In genomic region chr2:96618691-96619205, GRCm38 (mm10) we compare ENCODE assay signal across 27 mouse cellular contexts.
A peak's percentile ranks its signal among the peaks of the same experiment; 100 is the strongest.
DNase-seq lines count a peak whose midpoint lies in the region; ATAC-seq lines count a peak whose summit lies in the region.
"Had no signal": no experiment of that assay in that cellular context is flagged by ENCODE, and none has a peak within 500 bp of the region (broad histone marks: within the 10 kb centered on the region; RNA-seq: fewer than 3 reads in every experiment).

No protein-coding gene starts in this region.

- H3K4me1 ChIP-seq in midbrain, embryonic 11.5 days (ENCODE audit: control insufficient read depth, insufficient read depth, low read length), result no peaks in the 10 kb centered on the region
- H3K4me1 ChIP-seq: heart, embryonic 12.5 days; limb, embryonic 13.5 days; liver, embryonic 13.5 days; midbrain, embryonic 12.5 days; neural tube, embryonic 12.5 days had no signal

- H3K27ac ChIP-seq in midbrain, embryonic 11.5 days (ENCODE audit: low read depth, low read length), result no peak overlapping the region
- H3K27ac ChIP-seq: hindbrain, postnatal 0 days; limb, embryonic 13.5 days; liver, embryonic 13.5 days; midbrain, embryonic 12.5 days; neural tube, embryonic 12.5 days had no signal

- no peak for DNase-seq in frontal cortex, postnatal 10 days (ENCODE audit: low spot score in 2 of 2)
- peak; percentile 46 for DNase-seq in right cerebral cortex, adult 18-20 months
- DNase-seq in right cerebral cortex, postnatal 14 days, result no peak
- DNase-seq in left cerebral cortex, adult 18-20 months (ENCODE audit: low spot score in 2 of 2), result peak; percentile 9 to 26
- peak; percentile 22 for DNase-seq in right cerebral cortex, postnatal 25 days
- no peak for DNase-seq in midbrain, embryonic 11.5 days (ENCODE audit: low spot score, missing footprints)
- no peak for DNase-seq in cerebellum, adult 8-10 months
- DNase-seq: adrenal gland, postnatal 25 days; cerebellum, postnatal 14 days; gastrocnemius, postnatal 14 days; heart, adult 18-20 months; heart, postnatal 10 days; kidney, adult 9 months; kidney, postnatal 25 days; liver, embryonic 13.5 days; lung, adult 2 months; lung, postnatal 14 days; retina, postnatal 1 day; spleen, adult 18-20 months had no signal

- no peak overlapping the region for H3K4me2 ChIP-seq in midbrain, embryonic 11.5 days
- H3K4me2 ChIP-seq: heart, embryonic 12.5 days; limb, embryonic 13.5 days; liver, embryonic 13.5 days; midbrain, embryonic 12.5 days; neural tube, embryonic 12.5 days had no signal

- 70% methylated on average over 6 of the region's 6 CpGs for WGBS in midbrain, embryonic 11.5 days

- H3K36me3 ChIP-seq in midbrain, embryonic 11.5 days (ENCODE audit: control insufficient read depth, insufficient read depth, low read length), result no peaks in the 10 kb centered on the region
- H3K36me3 ChIP-seq: heart, embryonic 12.5 days; limb, embryonic 13.5 days; liver, embryonic 13.5 days; midbrain, embryonic 12.5 days; neural tube, embryonic 12.5 days had no signal

- no peaks in the 10 kb centered on the region for H3K27me3 ChIP-seq in midbrain, embryonic 11.5 days (ENCODE audit: control insufficient read depth, insufficient read depth, low read length)
- H3K27me3 ChIP-seq: heart, embryonic 12.5 days; limb, embryonic 13.5 days; liver, embryonic 13.5 days; midbrain, embryonic 12.5 days; neural tube, embryonic 12.5 days had no signal

- no peaks in the 10 kb centered on the region for H3K9me3 ChIP-seq in midbrain, embryonic 11.5 days (ENCODE audit: control insufficient read depth, low read length)
- H3K9me3 ChIP-seq: heart, embryonic 12.5 days; limb, embryonic 13.5 days; liver, embryonic 13.5 days; midbrain, embryonic 12.5 days; neural tube, embryonic 12.5 days had no signal

- H3K9ac ChIP-seq in midbrain, embryonic 11.5 days (ENCODE audit: low read length), result no peak overlapping the region
- H3K9ac ChIP-seq: heart, embryonic 12.5 days; limb, embryonic 13.5 days; liver, embryonic 13.5 days; midbrain, embryonic 12.5 days; neural tube, embryonic 12.5 days had no signal

- ATAC-seq in frontal cortex, adult (ENCODE audit: low TSS enrichment), result peak; percentile 93
- no peak for ATAC-seq in midbrain, embryonic 11.5 days (ENCODE audit: low FRiP score)
- ATAC-seq: CD4-positive, CD25-positive, alpha-beta regulatory T cell, adult 4 months; hindbrain, postnatal 0 days; intestine, embryonic 16.5 days had no signal

- no peak overlapping the region for H3K4me3 ChIP-seq in midbrain, embryonic 11.5 days (ENCODE audit: low read depth, low read length)
- H3K4me3 ChIP-seq: heart, embryonic 12.5 days; limb, embryonic 13.5 days; liver, embryonic 13.5 days; midbrain, embryonic 12.5 days; neural tube, embryonic 12.5 days had no signal

Comparison
In these comparisons a context has a peak if more than half of its experiments do, and no peak if none do; other contexts are left out.
1. DNase-seq: peak in right cerebral cortex, adult 18-20 months (single experiment), left cerebral cortex, adult 18-20 months (2 of 2) and right cerebral cortex, postnatal 25 days (single experiment); none in frontal cortex, postnatal 10 days (0 of 2), right cerebral cortex, postnatal 14 days (single experiment), midbrain, embryonic 11.5 days (single experiment) and cerebellum, adult 8-10 months (single experiment).